Mouse (Mus musculus): ENCODE measurements at regions not wholly inside any gene's neighbourhood (a gene's known extent, or its start where the extent isn't known, plus 50 kb on each side); places are given as distances from the start of the nearest gene placed in this dataset.

DNA sequence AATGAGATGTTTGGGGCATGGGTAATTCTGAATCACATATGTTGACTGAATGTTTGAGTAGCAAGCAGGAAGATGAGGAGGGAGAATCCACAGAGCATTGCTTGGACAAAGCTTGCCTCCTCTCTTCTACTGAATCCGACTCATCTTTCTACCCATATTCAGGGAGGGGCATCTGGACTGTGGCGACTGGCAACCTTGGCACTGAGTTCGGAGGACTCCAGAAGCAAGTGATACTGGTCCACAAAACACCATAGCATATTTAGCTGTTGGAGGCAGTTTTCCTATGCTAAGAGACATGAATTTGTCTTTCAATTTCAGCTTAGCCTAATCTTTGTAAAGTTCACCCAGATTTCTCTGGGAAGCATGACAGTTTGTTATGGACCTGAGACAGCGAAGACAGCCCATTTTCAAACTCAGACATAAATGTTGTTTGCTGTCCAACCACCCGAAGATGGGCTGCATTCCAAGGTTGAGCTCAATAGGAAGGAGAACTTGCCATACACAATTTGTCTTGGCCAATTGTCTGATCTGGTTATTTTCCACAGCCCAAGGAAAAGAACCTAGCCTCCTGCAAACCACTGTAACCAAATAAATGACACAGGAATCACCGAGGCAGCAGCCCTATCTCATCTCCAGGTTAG is 224.0 kb upstream of the Pld5 start:
- DNase-seq = no peak

DNA sequence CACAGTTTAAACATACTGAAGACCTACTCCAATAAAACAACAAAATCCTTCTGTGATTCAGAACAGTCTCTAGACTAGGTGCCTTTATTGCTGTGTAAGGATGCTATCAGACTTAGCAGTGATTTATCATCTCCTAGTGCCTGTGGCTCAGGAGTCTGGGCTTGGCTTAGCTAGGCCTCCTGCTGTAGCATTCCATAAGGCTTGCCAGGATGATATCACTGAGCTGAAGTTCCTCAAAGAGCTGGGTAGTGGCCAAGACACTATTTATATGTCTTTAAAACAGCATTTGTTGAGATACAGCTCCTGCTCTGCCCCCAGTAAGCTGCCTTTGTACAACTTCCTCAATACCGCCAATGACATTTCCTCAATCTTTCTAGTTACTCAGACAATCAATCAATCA is 193.4 kb upstream of the Pld5 start:
- no peak for DNase-seq

- no peak for DNase-seq
These were observed 187.0 kb upstream of the Pld5 start for GRCm38 (mm10) chr1:176462125-176462524.

DNA sequence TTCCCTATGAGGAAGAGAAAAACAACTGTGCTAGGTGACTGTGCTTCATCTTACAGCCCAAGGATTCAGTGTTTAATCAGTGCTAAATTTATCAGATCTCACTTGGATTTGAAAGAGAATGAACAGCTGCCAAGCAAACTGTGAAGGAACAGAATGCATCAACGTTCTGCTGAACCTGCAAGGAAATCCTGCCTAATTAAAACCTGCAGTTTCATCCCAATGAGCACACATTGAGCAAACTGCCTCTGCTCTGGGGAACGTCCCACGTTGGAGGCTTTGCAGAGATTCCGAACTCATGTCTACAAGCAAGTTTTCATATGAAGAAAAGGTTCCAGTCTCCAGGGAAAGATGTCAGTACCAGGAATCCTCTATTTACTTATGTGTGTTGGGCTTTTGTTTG is 171.6 kb upstream of the Pld5 start:
- no peak for DNase-seq

- no peak for DNase-seq
These were observed 168.6 kb upstream of the Pld5 start for GRCm38 (mm10) chr1:176443712-176444111.

DNA sequence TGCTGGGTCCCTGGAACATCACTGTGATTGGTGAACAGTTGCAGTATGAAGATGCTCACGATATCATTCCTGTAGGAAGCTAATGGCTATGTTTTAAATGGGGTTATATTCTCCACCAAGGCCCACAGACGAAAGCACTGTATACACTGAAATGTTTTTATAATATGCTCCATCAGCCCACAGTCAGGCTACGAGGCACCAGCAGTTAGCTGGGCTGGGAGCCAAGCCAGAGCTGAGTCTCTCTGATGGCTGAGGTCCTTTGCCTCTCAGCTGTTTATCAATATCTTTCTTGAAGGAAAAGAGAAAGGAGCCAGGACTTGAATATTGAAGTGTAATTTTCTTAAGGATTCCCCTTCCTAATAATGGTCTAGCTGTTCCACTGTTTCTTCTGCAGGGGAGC is 165.1 kb upstream of the Pld5 start:
- DNase-seq = no peak

- no peak for DNase-seq
These were observed 152.7 kb upstream of the Pld5 start for GRCm38 (mm10) chr1:176427835-176428234.

- no peak for DNase-seq
These were observed 151.9 kb upstream of the Pld5 start for GRCm38 (mm10) chr1:176427046-176427445.

GRCm38 (mm10) chr1:176417251-176417650 is 142.1 kb upstream of the Pld5 start:
- DNase-seq = no peak

DNA sequence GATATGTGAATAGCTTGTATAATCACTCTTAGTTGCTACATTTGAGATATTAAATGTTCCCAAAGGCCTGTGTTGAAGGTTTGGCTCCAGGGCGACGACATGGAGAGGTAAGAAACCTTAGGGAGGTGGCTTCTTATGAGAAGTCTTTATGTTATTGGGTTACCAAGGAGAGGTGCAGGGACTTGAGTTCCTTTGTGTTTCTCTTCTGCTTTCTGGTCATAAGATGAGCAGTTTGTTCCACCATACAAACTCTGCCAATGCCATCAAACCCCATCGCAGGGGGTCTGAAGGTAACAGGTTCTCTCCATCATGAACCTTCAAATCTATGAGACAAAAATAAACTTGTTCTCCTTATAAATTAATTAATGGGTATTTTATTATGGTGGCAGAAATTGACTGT is 129.0 kb upstream of the Pld5 start:
- no peak for DNase-seq

- DNase-seq = no peak
These were observed 104.5 kb upstream of the Pld5 start for GRCm38 (mm10) chr1:176379645-176380044.

- no peak for DNase-seq
These were observed 91.8 kb upstream of the Pld5 start for GRCm38 (mm10) chr1:176366900-176367299.

- DNase-seq = no peak
These were observed 85.8 kb upstream of the Pld5 start for GRCm38 (mm10) chr1:176360957-176361356.

GRCm38 (mm10) chr1:176359992-176360724 is 85.0 kb upstream of the Pld5 start:
- DNase-seq = no peak

DNA sequence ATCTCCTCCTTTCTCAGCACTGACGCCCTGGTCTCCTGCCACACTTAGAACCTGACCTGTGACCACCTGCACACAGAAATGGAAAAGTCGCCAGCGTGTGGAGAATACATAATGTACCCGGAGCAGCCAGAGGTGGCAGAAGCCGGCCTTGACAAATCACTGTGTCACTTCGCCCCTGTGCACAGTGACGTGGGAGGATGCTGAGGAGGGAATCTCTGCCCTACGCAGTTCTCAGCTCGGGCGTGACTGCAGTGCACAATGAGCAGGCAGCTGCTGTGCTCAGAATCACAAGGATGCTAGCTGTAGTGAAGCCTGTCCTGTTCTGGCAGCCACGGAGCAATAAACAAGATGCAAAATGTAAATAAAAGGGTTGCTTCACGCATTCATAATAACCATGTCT is 80.2 kb upstream of the Pld5 start:
- DNase-seq = no peak

DNA sequence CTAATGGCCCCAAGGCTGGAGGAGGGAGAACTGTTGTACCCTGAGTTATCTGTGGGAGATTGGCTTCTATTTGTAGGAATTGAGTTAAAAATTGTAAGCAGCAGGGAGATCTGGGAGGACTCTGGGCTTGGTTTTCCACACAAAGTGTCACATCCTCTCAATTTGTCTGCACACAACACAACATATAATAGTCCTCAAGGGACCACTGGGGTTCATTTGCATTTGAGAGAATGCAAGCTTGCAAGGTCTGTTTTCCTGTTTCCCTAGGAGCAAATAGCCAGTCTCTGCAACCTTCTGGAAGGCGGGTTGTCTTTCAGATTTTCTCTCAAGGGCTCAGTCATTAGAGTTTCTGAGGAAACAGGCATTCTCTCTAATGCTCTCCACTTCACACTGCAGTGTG is 79.8 kb upstream of the Pld5 start:
- no peak for DNase-seq

DNA sequence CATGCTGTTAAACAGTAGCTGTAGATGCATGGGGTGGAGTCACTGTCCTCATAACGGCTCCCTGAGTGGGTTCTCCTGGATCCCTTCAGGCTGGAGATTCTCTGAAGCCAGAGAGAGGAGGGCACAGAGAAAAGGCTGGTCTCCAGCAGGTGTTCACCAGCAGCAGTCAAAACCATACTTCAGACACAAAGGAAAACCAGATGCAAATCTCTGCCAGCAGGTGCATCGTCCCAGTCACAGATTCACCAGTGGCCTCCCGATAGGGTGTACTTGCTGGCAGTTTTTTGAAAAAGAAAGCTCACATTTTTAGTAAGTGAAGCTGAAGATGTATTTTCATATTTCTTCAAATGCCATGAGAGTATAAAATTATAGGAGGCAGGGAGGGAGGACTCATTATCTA is 77.6 kb upstream of the Pld5 start:
- no peak for DNase-seq

GRCm38 (mm10) chr1:176349909-176350495 is 74.9 kb upstream of the Pld5 start:
- no peak for DNase-seq

GRCm38 (mm10) chr1:176348129-176348528 is 73.0 kb upstream of the Pld5 start:
- DNase-seq = no peak

DNA sequence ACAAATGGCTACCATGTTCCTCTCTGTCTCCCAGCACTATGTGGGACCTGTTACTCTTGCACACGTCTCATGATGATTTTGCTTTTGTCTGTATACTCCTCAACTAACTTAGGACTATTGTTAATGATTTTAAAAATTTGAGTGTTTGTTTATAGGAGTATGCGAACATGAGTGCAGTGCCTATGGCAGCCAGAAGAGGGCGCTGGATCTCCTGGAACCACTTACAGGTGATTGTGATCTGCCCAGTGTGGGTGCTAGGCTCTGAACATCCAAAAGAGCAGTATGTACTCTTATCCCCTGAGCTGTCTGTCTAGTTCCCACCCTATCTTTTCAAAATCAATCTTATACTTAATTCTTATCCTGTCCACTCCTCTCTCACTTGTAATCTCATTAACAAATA is 56.2 kb upstream of the Pld5 start:
- no peak for DNase-seq

Measured in kidney, postnatal 36 days (tissue).